Mouse (Mus musculus) heart, embryonic 11.5 days (tissue): ENCODE results near the gene Dlx6. TPM values are rescaled to one million over a fixed set of nuclear protein-coding genes. Genes with fewer than 3 reads are reported as not detected.

Experiments
- ATAC-seq: fragments of 200-750 bp; cut with Nextera tagmentation; replicated peaks from 2 replicates; pipeline ENCODE4 v1.8.0; 2017; ENCODE audit warnings: moderate library complexity; ENCODE audit not compliant: insufficient number of reproducible peaks, low FRiP score, low TSS enrichment
- H3K27ac ChIP-seq: fragments of 300-500 bp; sonication (generic); 2 replicates; pipeline ENCODE4 v1.5.1; 2014; ENCODE audit warnings: mild to moderate bottlenecking, low read depth, low read length
- H3K27me3 ChIP-seq: fragments of 300-500 bp; sonication (generic); 2 replicates; pipeline ENCODE4 v1.6.1; 2014; ENCODE audit warnings: mild to moderate bottlenecking, low read length, mixed read lengths; ENCODE audit not compliant: control insufficient read depth, insufficient read depth
- H3K36me3 ChIP-seq: fragments of 300-500 bp; sonication (generic); 2 replicates; pipeline ENCODE4 v1.6.1; 2014; ENCODE audit warnings: mild to moderate bottlenecking, low read length, moderate library complexity, mixed read lengths; ENCODE audit not compliant: control insufficient read depth, insufficient read depth
- H3K4me1 ChIP-seq: fragments of 300-500 bp; sonication (generic); 2 replicates; pipeline ENCODE4 v1.6.1; 2014; ENCODE audit warnings: low read length; ENCODE audit not compliant: control insufficient read depth, insufficient read depth
- H3K4me2 ChIP-seq: fragments of 300-500 bp; sonication (generic); 2 replicates; pipeline ENCODE4 v1.6.1; 2014; ENCODE audit warnings: mild to moderate bottlenecking, moderate library complexity
- H3K4me3 ChIP-seq: fragments of 300-500 bp; sonication (generic); 2 replicates; pipeline ENCODE4 v1.5.1; 2014; ENCODE audit warnings: low read depth, low read length
- H3K9ac ChIP-seq: fragments of 300-500 bp; sonication (generic); 2 replicates; pipeline ENCODE4 v1.6.1; 2014; ENCODE audit warnings: mild to moderate bottlenecking, low read depth, low read length, moderate library complexity
- H3K9me3 ChIP-seq: fragments of 300-500 bp; sonication (generic); replicated peaks from 2 replicates; pipeline ENCODE4 v1.6.1; 2016; ENCODE audit warnings: low read length; ENCODE audit not compliant: control insufficient read depth
- WGBS: fragments of 180-500 bp; shearing (Covaris S2); extraction: QIAGEN DNeasy Blood & Tissue Kit; methylation state at CpG from one replicate; pipeline ENCODE4 v1.1.7; 2014; ENCODE audit not compliant: insufficient replicate concordance; 5-methylcytosine and 5-hydroxymethylcytosine counted together
- polyA plus RNA-seq: library from polyadenylated mRNA; unstranded; fragments of >200 nt; fragmentation: Nextera tagmentation; extraction: Ambion mirVana; gene quantifications from 2 replicates; pipeline ENCODE4 v1.2.1, GENCODE M21; 2014

Gene Dlx6
- 0.47 TPM in 1 of 2 replicates, not detected in the other for polyA plus RNA-seq

GRCm38 (mm10) chr6:6863160-6863870, at the start of gene Dlx6:
Gene Dlx6, plus strand, starts transcription at chr6:6863334.
- no peaks in the 10 kb centered on the region for H3K9me3 ChIP-seq
- peak within 1 kb of the TSS; percentile 52; the same call in 1 of the 2 replicates for H3K9ac ChIP-seq
- under 1% methylated on average over 47 of the region's 52 CpGs for WGBS
- peaks cover 21% of the 10 kb centered on the region for H3K4me1 ChIP-seq
- H3K4me3 ChIP-seq = peak within 1 kb of the TSS; percentile 55
- H3K27me3 ChIP-seq = peaks cover 77% of the 10 kb centered on the region
- ATAC-seq = peak; percentile 78
- no peaks in the 10 kb centered on the region for H3K36me3 ChIP-seq
- no peak within 1 kb of the TSS for H3K27ac ChIP-seq
- peak within 1 kb of the TSS; percentile 96 for H3K4me2 ChIP-seq

GRCm38 (mm10) chr6:6816821-6817220, 46.3 kb upstream of the Dlx6 start:
- 77% methylated on average over 6 of the region's 6 CpGs for WGBS

GRCm38 (mm10) chr6:6818036-6818788, 44.9 kb upstream of the Dlx6 start:
- Histone ChIP-seq H3K9ac (no peak overlapping the region), H3K27me3 (0 out of 2 replicates have a peak, but pooled peaks cover 3% of the 10 kb centered on the region), H3K36me3 (no peaks in the 10 kb centered on the region), H3K4me1 (no peaks in the 10 kb centered on the region), H3K27ac (no peak overlapping the region), H3K4me3 (no peak overlapping the region), H3K9me3 (no peaks in the 10 kb centered on the region), H3K4me2 (no peak overlapping the region)
- no peak for ATAC-seq
- WGBS = 44% methylated on average over 8 of the region's 9 CpGs

More at GRCm38 (mm10) chr6:6816821-6817220, 46.3 kb upstream of the Dlx6 start:
- Histone ChIP-seq H3K4me2 (no peak overlapping the region), H3K36me3 (no peaks in the 10 kb centered on the region), H3K4me3 (no peak overlapping the region), H3K4me1 (no peaks in the 10 kb centered on the region), H3K27ac (no peak overlapping the region), H3K27me3 (0 out of 2 replicates have a peak, but pooled peaks cover 3% of the 10 kb centered on the region), H3K9ac (no peak overlapping the region), H3K9me3 (no peaks in the 10 kb centered on the region)
- no peak for ATAC-seq

- Histone ChIP-seq H3K36me3 (no peaks in the 10 kb centered on the region), H3K9me3 (no peaks in the 10 kb centered on the region), H3K27me3 (0 out of 2 replicates have a peak, but pooled peaks cover 3% of the 10 kb centered on the region), H3K4me1 (no peaks in the 10 kb centered on the region), H3K4me3 (no peak overlapping the region), H3K9ac (no peak overlapping the region), H3K4me2 (no peak overlapping the region), H3K27ac (no peak overlapping the region)
- no peak for ATAC-seq
- 29% methylated on average over 7 of the region's 7 CpGs for WGBS
Observed at GRCm38 (mm10) chr6:6819134-6819533, 44.0 kb upstream of the Dlx6 start.

GRCm38 (mm10) chr6:6825313-6825712, 37.8 kb upstream of the Dlx6 start:
- Histone ChIP-seq H3K4me1 (no peaks in the 10 kb centered on the region), H3K27me3 (no peaks in the 10 kb centered on the region), H3K4me2 (no peak overlapping the region), H3K9me3 (no peaks in the 10 kb centered on the region), H3K4me3 (no peak overlapping the region), H3K36me3 (no peaks in the 10 kb centered on the region), H3K9ac (no peak overlapping the region), H3K27ac (no peak overlapping the region)
- no peak for ATAC-seq

GRCm38 (mm10) chr6:6826861-6827260, 36.3 kb upstream of the Dlx6 start:
- WGBS = 94% methylated on average over 1 of the region's 1 CpGs
- no peak for ATAC-seq
- Histone ChIP-seq H3K4me2 (no peak overlapping the region), H3K27ac (no peak overlapping the region), H3K36me3 (no peaks in the 10 kb centered on the region), H3K9ac (no peak overlapping the region), H3K4me1 (no peaks in the 10 kb centered on the region), H3K4me3 (no peak overlapping the region), H3K9me3 (no peaks in the 10 kb centered on the region), H3K27me3 (no peaks in the 10 kb centered on the region)

- H3K27ac ChIP-seq = no peak overlapping the region
- no peaks in the 10 kb centered on the region for H3K4me1 ChIP-seq
- H3K4me2 ChIP-seq = no peak overlapping the region
- ATAC-seq = no peak
- 39% methylated on average over 7 of the region's 7 CpGs for WGBS
- no peak overlapping the region for H3K4me3 ChIP-seq
- H3K9ac ChIP-seq = no peak overlapping the region
- H3K9me3 ChIP-seq = no peaks in the 10 kb centered on the region
- H3K27me3 ChIP-seq = no peaks in the 10 kb centered on the region
- H3K36me3 ChIP-seq = no peaks in the 10 kb centered on the region
Observed at GRCm38 (mm10) chr6:6830446-6830845, 32.7 kb upstream of the Dlx6 start.

GRCm38 (mm10) chr6:6833301-6833700, 29.8 kb upstream of the Dlx6 start:
- Histone ChIP-seq H3K27me3 (no peaks in the 10 kb centered on the region), H3K36me3 (no peaks in the 10 kb centered on the region), H3K27ac (no peak overlapping the region), H3K4me3 (no peak overlapping the region), H3K9me3 (no peaks in the 10 kb centered on the region), H3K4me1 (no peaks in the 10 kb centered on the region), H3K4me2 (no peak overlapping the region), H3K9ac (no peak overlapping the region)
- 92% methylated on average over 3 of the region's 3 CpGs for WGBS
- ATAC-seq = no peak
